11 mouse cellular contexts compared by ENCODE assay signal in the genomic region with DNA sequence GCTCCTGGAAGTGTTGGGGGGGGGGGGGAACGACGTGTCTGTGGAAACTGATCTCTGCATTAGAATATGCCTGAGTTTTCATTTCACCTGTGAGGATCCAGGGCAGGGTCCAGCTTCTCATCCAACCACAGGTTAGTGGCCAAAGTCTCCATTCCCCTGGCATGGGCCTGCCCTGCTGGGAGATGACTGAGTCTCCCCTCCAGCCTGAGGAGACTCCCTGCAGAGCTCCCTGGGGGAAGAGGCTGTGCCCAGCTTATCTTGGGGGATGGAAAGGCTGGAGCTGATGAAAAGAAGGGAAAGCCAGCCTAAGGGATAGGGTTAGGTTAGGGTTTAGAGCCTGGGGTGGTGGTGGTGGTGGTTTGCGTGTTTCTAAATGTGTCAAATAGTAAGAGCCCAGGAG. TPM values are rescaled to one million over a fixed set of nuclear protein-coding genes. Genes with fewer than 3 reads are reported as not detected.
DNase-seq lines count a peak whose midpoint lies in the region; ATAC-seq and TF ChIP-seq lines count a peak whose summit lies in the region.
"Had no signal": no experiment of that assay in that cellular context is flagged by ENCODE, and none has a peak within 500 bp of the region (broad histone marks: within the 10 kb centered on the region; RNA-seq: fewer than 3 reads in every experiment).

No protein-coding gene starts in this region.

- no peak for TF ChIP-seq CTCF in cerebellum, adult 2 months (IDR thresholded peaks at IDR 0.05; ENCODE audit: borderline replicate concordance, insufficient read depth, low read depth, low read length)

- H3K4me2 ChIP-seq in midbrain, embryonic 13.5 days (replicated peaks), result peak overlapping the region; percentile 63

- peaks cover 52% of the 10 kb centered on the region for H3K4me1 ChIP-seq in cerebellum, adult 2 months (ENCODE audit: control insufficient read depth, insufficient read depth, low read length)
- H3K4me1 ChIP-seq in embryonic facial prominence, embryonic 10.5 days, result peaks cover 77% of the 10 kb centered on the region
- H3K4me1 ChIP-seq in midbrain, embryonic 13.5 days (replicated peaks), result peaks cover 91% of the 10 kb centered on the region

- H3K27me3 ChIP-seq in cerebellum, adult 2 months (ENCODE audit: control insufficient read depth, insufficient read depth, low read length), result no peaks in the 10 kb centered on the region
- no peaks in the 10 kb centered on the region for H3K27me3 ChIP-seq in embryonic facial prominence, embryonic 10.5 days (replicated peaks; ENCODE audit: low read depth, poor library complexity, severe bottlenecking)
- no peaks in the 10 kb centered on the region for H3K27me3 ChIP-seq in midbrain, embryonic 13.5 days

- peak overlapping the region; percentile 49 for H3K27ac ChIP-seq in cerebellum, adult 2 months (ENCODE audit: insufficient read depth, low read length)
- peak overlapping the region; percentile 87 for H3K27ac ChIP-seq in embryonic facial prominence, embryonic 10.5 days (replicated peaks)
- H3K27ac ChIP-seq in midbrain, embryonic 13.5 days, result peak overlapping the region; percentile 98

- H3K36me3 ChIP-seq in embryonic facial prominence, embryonic 10.5 days (replicated peaks), result peaks cover 34% of the 10 kb centered on the region
- no peaks in the 10 kb centered on the region; the same call in 1 of the 2 replicates for H3K36me3 ChIP-seq in midbrain, embryonic 13.5 days

- DNase-seq in cerebellum, adult 2 months, result no peak
- no peak for DNase-seq in cerebellum, adult 18-20 months
- DNase-seq in embryonic facial prominence, embryonic 10.5 days (ENCODE audit: low spot score), result no peak
- peak; percentile 79 to 85 for DNase-seq in kidney, adult 8-10 months
- no peak for DNase-seq in lung, postnatal 14 days
- DNase-seq in left cerebral cortex, adult 8-10 months (ENCODE audit: low spot score in 2 of 2), result no peak
- DNase-seq in urinary bladder, postnatal 25 days (ENCODE audit: low spot score), result no peak
- DNase-seq: B cell, adult 2 months had no signal

- 30% methylated on average over 3 of the region's 3 CpGs for WGBS in cerebellum, adult 2 months
- WGBS in embryonic facial prominence, embryonic 10.5 days, result 28% methylated on average over 3 of the region's 3 CpGs
- 19% methylated on average over 3 of the region's 3 CpGs for WGBS in midbrain, embryonic 13.5 days

- no peaks in the 10 kb centered on the region for H3K9me3 ChIP-seq in embryonic facial prominence, embryonic 10.5 days
- H3K9me3 ChIP-seq in midbrain, embryonic 13.5 days, result no peaks in the 10 kb centered on the region

- no peak overlapping the region for H3K4me3 ChIP-seq in cerebellum, adult 2 months (replicated peaks; ENCODE audit: insufficient read depth, low read depth, low read length)
- peak overlapping the region; percentile 51; the same call in 1 of the 2 replicates for H3K4me3 ChIP-seq in embryonic facial prominence, embryonic 10.5 days
- H3K4me3 ChIP-seq in midbrain, embryonic 13.5 days (replicated peaks), result no peak overlapping the region
- H3K4me3 ChIP-seq: erythroblast, embryonic 14.5 days had no signal

- ATAC-seq in midbrain, embryonic 13.5 days, result no peak

- TF ChIP-seq POLR2A in cerebellum, adult 2 months (IDR thresholded peaks at IDR 0.05; ENCODE audit: borderline replicate concordance, insufficient read depth, low read length), result no peak

- peak overlapping the region; percentile 61; the same call in 1 of the 2 replicates for H3K9ac ChIP-seq in midbrain, embryonic 13.5 days (replicated peaks)

RNA-seq across cellular contexts. Expression of a gene that starts 8.5 kb away (rescaled TPM):
- 140 and 143 TPM in 2 replicates for polyA plus RNA-seq in cerebellum, adult 2 months (2012; rRNA removed)
- polyA plus RNA-seq in embryonic facial prominence, embryonic 10.5 days (2016; fragmentation: Nextera tagmentation; extraction: Ambion mirVana), result 127 and 129 TPM in 2 replicates
- polyA plus RNA-seq in midbrain, embryonic 13.5 days (2015; fragmentation: Nextera tagmentation; extraction: Ambion mirVana), result 246 and 261 TPM in 2 replicates
- 100 to 1,000 TPM; 265 to 281 (median 267) TPM for total RNA-seq in left cerebral cortex, adult 8-10 months (2022)

RNA-seq across cellular contexts. Expression of a gene that starts 11.1 kb away (rescaled TPM):
- polyA plus RNA-seq in cerebellum, adult 2 months (2012; rRNA removed), result 0.16 and 0.19 TPM in 2 replicates
- polyA plus RNA-seq in embryonic facial prominence, embryonic 10.5 days (2016; fragmentation: Nextera tagmentation; extraction: Ambion mirVana), result 0.05 TPM in 1 of 2 replicates, not detected in the other
- polyA plus RNA-seq in midbrain, embryonic 13.5 days (2015; fragmentation: Nextera tagmentation; extraction: Ambion mirVana), result not detected in 2 replicates
- under 1 TPM; 0.14 to 0.63 (median 0.39) TPM for total RNA-seq in left cerebral cortex, adult 8-10 months (2022)
- total RNA-seq: adrenal gland, postnatal 36 days had no signal

RNA-seq across cellular contexts. Expression of a gene that starts 19.0 kb away (rescaled TPM):
- polyA plus RNA-seq in cerebellum, adult 2 months (2012; rRNA removed), result 0.29 and 0.41 TPM in 2 replicates
- polyA plus RNA-seq in embryonic facial prominence, embryonic 10.5 days (2016; fragmentation: Nextera tagmentation; extraction: Ambion mirVana), result 1.7 and 2.2 TPM in 2 replicates
- 0.36 and 0.85 TPM in 2 replicates for polyA plus RNA-seq in midbrain, embryonic 13.5 days (2015; fragmentation: Nextera tagmentation; extraction: Ambion mirVana)
- total RNA-seq in left cerebral cortex, adult 8-10 months (2022), result under 1 TPM; 0.32 to 0.89 (median 0.54) TPM
- polyA plus RNA-seq: erythroblast, embryonic 14.5 days had no signal

RNA-seq across cellular contexts. Expression of a gene that starts 24.8 kb away (rescaled TPM):
- polyA plus RNA-seq in cerebellum, adult 2 months (2012; rRNA removed), result 2.2 and 2.5 TPM in 2 replicates
- polyA plus RNA-seq in embryonic facial prominence, embryonic 10.5 days (2016; fragmentation: Nextera tagmentation; extraction: Ambion mirVana), result 1.9 and 2.2 TPM in 2 replicates
- polyA plus RNA-seq in midbrain, embryonic 13.5 days (2015; fragmentation: Nextera tagmentation; extraction: Ambion mirVana), result 0.63 and 1.1 TPM in 2 replicates
- total RNA-seq in left cerebral cortex, adult 8-10 months (2022), result 1 to 10 TPM; 2.5 to 3.6 (median 2.7) TPM

RNA-seq across cellular contexts. Expression of a gene that starts 35.1 kb away (rescaled TPM):
- 126 and 127 TPM in 2 replicates for polyA plus RNA-seq in cerebellum, adult 2 months (2012; rRNA removed)
- 125 and 126 TPM in 2 replicates for polyA plus RNA-seq in embryonic facial prominence, embryonic 10.5 days (2016; fragmentation: Nextera tagmentation; extraction: Ambion mirVana)
- 71.5 and 82.3 TPM in 2 replicates for polyA plus RNA-seq in midbrain, embryonic 13.5 days (2015; fragmentation: Nextera tagmentation; extraction: Ambion mirVana)
- 10 to 100 TPM; 76.8 to 92.1 (median 86.8) TPM for total RNA-seq in left cerebral cortex, adult 8-10 months (2022)

Comparison
In these comparisons a context has a peak if more than half of its experiments do, and no peak if none do; other contexts are left out.
1. DNase-seq: peak in kidney, adult 8-10 months (2 of 2); none in cerebellum, adult 2 months (0 of 2), cerebellum, adult 18-20 months (0 of 2), embryonic facial prominence, embryonic 10.5 days (single experiment), lung, postnatal 14 days (single experiment), left cerebral cortex, adult 8-10 months (0 of 2) and urinary bladder, postnatal 25 days (single experiment).
2. Peak in every context shown above with its lines, with median percentiles within 50 percentile points of each other: H3K27ac ChIP-seq.